Mouse (Mus musculus): Measurements from ENCODE around the gene Mxd3.

The Mxd3 gene

DNA sequence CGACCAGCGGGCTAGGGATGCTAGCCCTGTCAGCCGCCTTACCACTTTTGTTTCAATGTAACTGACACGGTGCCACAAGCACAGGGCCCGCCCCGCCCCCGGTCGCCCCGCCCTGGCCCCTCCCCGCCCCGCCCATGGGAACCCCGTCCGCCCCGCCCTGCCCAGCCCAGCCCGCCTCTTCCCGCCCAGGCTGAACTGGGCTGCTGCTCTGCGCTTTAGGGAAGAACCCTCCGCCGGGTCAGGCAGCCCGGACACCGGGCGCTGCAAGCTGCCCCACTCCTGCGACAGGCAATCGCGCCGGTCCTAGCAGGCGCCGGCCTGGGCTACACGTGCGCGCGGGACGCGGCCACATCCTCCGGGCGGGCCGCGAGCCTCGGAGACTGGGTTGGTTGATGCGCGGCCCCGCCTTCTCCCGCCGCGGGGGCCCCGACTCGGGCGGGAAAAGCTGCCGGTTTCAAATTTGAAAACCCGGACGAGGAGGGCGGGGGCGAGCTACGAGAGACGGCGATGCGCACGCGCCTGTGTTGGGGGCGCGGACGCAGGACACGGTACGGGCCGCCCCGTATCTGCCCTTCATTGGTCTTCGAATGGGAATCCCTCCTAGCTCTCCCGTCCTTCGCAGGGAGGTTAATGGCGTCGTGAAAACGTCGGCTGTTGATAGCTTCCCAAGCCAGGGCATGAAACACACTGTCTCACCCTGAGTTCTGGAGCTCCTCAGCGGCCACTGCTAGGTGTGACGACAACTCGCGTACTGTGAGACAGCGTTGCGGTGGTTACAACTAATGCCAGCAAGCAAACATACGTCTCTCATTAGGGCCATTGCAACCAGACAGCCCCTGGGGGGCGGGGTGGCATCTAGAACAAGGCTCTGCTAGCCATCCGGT, at the start of gene Mxd3:
Mxd3 (minus strand) TSS at position 141 of the 884 bp plus-strand sequence.
- DNase-seq: peak; percentile 72

- DNase-seq: no peak
Measured at GRCm38 (mm10) chr13:55378907-55379580, 49.4 kb upstream of the Mxd3 start.

DNA sequence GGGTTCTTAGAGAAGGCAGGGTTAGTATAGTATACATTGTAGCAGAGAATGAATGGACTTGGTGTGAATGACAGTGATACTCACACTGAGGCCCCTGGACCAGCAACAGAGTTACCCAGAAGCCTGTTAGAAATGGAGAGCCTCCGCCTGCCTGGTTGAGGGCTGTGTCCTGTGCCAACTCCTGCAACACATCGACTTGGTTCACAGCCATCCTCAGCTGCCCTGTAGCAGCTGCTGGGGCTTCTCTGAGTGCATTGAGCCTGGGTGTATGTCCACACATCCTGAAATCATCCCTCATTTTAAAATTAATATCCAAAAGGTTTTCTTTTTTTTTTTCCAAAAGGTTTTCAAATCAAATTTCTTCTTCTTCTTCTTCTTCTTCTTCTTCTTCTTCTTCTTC, 46.3 kb upstream of the Mxd3 start:
- no peak for DNase-seq

DNA sequence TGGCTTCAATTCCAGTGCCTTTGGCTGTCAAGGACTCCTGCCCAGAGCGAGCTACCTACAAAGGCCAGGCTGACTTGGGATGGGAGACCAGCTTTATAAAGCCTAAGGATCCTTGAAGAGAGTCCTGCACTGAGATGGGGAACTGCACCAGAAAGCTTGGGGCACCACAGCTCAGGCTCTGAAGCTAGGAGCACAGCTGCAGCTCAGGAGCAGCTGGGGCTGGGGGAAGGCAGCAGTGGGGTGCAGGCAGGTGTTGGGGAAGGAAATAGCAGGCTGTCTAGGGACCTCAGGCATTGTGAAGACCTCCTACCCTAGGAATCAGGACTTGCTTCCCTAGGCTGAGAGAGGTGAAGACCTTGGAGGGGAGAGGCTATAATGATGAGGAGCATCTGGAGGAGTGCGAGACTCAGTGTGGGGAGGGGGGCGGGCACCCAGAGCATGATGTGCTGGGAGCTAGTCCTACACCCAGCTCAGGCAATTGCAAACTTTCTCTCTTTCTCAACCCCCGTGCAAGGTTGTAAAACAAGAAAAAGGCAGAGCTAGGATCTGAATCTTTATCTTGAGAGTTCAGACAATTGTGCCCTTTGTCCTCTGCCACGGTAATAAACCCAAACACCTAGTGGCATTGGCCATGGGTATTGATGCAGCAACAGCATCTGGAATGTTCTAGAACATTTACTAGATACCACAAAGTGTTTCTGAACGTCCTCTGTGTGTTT, 44.7 kb upstream of the Mxd3 start:
- DNase-seq: no peak

- DNase-seq: no peak
Measured at GRCm38 (mm10) chr13:55371740-55372139, 42.1 kb upstream of the Mxd3 start.

GRCm38 (mm10) chr13:55371007-55371681, 41.5 kb upstream of the Mxd3 start:
- peak; percentile 36 for DNase-seq

- DNase-seq: no peak
Measured at GRCm38 (mm10) chr13:55370234-55370633, 40.6 kb upstream of the Mxd3 start.

GRCm38 (mm10) chr13:55369531-55370114, 40.0 kb upstream of the Mxd3 start, which contains the start of gene Rgs14:
TSS of gene Rgs14 (plus strand) at chr13:55369732.
- no peak for DNase-seq

DNA sequence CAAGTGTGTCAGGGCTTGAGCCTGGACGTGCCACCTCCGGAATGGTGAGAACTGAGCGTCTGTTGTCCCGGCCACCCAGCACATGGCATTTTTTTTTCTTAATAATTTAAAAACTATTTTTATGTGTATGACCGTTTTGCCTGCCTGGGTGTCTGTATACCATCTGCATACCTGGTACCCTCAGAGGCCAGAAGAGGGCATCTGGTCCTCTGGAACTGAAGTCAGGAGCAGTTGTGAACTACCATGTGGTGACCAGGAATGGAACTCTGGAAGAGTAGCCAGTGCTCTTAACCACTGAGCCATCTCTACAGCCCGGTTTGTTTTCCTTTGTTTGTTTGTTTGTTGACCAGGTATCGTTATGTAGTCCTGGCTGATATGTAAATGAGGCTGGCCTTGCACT, 38.8 kb upstream of the Mxd3 start:
- no peak for DNase-seq

DNA sequence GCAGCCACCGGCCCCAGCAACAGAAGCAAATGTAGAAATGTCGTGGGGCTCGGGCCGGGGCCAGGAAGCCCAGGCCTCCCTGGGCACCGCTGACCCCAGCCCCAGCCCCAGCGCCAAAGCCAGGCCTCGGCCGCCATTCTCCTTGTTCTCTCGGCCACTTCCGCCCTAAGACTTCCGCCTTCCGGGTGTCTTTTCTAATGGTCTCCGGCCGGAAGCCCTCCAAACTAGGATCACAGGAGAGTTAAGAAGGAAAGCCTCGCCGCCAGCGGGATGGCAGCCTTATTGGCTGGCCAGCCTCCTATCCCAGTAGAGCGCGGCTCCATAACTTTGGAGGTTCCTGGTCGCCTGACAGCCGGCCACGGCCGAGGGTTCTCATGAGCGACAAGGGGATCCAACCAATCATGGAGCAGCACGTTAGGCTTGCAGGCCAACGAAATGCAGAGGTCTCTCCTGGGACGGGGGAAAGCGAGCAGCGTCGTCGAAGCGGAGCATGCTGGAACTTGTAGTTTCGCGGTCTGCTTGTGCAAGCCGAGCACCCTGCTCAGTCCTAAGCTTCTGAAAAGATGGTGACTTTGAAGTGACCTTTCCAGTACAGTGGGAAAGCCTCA, 32.9 kb upstream of the Mxd3 start, which contains the start of gene Lman2:
Lman2 (minus strand) TSS at position 331 of the 608 bp plus-strand sequence.
- peak; percentile 97 for DNase-seq

DNA sequence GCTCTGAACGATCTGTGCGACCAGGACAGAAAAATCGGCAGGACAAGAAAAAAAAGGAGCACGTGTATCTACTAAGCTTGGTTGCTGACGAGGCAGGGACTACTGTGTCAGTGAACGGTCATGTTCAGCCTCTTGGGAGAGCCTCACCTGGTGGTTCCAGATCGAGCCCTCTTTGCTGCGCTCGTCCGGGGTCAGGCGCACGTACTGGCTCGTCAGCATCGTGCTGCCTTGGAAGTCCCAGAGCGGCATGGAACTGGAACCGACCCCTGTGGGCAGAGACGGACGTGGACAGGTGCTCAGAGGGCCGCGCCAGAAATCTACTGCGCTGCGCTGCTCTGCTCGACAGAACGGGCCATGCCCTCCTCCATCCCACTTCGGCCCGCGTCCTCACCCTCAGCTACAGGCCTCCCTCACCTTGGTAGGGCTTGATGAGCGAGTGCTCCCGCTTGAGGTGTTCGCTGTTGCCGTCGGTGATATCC, 32.4 kb upstream of the Mxd3 start:
- DNase-seq: no peak

DNA sequence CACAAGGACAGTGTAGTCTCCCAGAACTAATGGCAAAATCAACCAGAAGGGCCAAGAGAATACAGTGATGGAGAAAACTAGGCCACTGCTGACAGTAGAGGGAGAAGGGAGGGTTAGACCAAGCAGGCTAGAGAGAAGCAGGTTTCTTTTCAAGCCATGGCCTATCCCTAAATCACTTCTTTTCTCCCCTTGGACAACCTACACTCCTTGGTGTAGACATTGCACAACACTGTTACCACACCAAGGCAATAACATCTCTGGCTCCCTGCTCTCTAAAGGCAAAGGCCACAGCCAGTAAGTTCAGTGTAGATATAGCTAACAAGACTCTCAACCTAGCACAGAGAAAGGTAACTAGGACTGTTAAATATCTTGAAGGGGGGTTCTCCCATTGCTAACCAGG, 31.5 kb upstream of the Mxd3 start:
- no peak for DNase-seq

DNA sequence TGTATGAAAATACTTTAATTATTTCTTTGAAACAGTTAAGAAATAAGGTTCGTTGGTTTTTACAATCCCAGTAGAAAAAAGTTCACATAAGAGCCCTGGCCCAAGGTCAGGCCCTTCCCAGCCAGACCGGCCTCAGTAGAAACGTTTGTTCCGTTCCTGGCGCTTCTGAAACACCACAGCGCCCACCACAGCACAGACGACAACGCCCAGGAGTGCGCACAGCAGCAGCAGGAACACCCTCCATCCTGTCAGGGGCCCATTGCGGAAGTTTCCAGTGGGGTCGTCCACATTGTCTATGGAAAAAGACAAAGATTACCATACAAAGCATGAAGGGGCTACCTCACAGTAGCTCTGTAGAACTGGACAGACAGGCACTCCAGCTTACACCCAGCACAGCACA, 17.1 kb upstream of the Mxd3 start:
- DNase-seq: no peak

DNA sequence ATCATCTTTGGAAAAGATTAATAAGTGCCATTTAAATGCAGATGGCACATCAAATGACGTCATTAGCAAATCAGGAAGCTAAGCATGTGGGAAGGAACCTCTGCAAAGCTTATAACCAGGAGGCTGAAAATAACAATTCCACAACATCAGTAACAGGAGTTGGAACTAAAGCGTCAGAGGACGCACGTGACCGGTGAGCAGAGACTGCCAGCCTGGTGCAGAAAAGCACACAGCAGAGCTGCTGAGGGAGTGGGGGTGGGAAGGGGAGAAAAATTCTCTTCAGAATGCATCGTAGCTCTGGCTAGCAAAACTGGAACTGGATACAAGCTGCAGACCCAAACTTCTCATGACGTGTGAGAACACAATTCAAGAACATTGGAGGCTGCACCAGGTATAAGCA, 14.7 kb upstream of the Mxd3 start:
- DNase-seq: no peak

- no peak for DNase-seq
Measured at GRCm38 (mm10) chr13:55342469-55342868, 12.8 kb upstream of the Mxd3 start.

DNA sequence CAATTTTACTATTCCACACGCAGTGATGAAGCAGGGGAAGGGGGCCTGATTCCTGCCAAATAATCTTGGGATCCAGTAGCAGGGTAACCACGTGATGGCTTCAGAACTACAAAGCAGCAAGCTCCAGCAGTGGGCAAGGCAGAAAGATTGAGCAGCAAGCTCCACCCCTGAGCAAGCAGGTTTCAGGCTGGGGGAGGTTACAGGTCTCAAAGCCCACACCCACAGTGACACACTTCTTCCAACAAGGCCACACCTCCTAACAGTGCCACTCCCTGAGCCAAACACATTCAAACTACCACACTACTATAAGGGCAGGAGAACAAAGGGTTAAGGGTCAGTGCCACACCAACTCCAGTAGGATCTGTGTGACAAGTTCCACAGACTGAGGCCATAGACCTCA, 9.6 kb upstream of the Mxd3 start:
- DNase-seq: no peak

GRCm38 (mm10) chr13:55338131-55339054, 8.8 kb upstream of the Mxd3 start:
- DNase-seq: no peak

DNA sequence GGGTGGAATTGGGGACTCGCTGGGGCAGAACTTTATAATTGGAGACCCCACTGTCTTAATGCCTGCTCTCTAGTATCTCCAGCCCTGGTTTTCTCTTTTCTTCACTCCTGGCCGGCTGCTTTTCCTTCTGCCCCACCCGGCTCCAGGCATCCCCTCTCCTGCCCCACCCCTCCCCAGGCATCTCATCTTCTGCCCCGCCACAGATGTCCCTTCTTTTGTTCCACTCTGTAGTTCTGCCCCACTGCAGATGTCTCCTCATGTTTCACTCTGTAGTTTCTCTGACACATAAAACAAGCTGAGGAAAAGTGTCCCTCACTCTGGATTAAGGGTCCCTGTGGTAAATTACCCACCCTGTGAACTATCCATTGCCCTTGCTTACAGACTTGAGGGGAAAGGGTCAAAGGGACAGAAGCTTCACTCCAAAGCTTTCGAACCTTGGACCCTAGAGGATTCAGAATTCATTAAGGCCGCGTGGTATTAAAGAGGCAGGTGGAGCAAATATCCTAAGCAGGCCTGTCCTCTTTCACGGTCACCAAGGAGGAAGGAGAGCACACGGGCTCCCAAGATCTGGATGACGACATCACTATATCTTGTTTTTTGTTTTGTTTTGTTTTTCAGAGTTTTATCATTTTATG, 7.8 kb upstream of the Mxd3 start:
- no peak for DNase-seq

DNA sequence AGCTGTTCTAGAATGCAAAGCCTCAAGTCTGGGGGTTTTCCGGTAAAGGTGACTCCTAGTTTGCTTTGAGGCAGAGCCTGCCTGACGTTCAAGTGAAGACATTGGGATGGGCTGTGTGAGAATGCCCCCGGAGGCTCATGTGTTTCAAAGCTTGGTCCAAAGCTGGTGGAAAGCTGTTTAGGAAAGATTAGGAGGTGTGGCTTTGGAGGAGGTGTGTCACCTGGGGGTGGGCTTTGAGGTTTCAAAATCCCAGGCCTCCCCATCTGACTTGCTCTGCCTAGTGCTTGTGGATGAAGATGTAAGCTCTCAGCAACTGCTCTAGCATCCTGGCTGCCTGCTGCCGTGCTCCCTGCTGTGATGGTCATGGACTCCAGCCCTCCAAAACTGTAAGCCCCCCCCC, 6.1 kb upstream of the Mxd3 start:
- DNase-seq: no peak

DNA sequence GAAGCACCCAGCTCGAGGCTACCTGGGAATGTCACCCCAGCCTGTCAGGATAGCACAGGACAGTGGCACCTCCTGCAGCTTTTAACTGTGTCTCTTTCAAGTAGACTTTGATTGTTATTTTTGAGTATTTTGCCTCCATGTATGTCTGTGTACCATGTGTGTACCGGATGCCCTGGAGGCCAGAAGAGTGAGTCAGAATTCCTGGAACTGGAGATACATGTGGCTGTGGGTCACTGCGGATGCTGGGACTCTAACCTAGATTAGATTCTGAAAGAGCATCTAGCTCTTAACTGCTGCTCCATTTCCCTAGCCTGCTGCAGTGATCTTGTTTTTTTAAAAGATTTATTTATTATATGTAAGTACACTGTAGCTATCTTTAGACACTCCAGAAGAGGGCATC, 2.7 kb upstream of the Mxd3 start:
- DNase-seq: no peak

Data from cerebellum, adult 11-12 months (tissue).